ENCODE assay signal across 9 mouse cellular contexts in the genomic region with DNA sequence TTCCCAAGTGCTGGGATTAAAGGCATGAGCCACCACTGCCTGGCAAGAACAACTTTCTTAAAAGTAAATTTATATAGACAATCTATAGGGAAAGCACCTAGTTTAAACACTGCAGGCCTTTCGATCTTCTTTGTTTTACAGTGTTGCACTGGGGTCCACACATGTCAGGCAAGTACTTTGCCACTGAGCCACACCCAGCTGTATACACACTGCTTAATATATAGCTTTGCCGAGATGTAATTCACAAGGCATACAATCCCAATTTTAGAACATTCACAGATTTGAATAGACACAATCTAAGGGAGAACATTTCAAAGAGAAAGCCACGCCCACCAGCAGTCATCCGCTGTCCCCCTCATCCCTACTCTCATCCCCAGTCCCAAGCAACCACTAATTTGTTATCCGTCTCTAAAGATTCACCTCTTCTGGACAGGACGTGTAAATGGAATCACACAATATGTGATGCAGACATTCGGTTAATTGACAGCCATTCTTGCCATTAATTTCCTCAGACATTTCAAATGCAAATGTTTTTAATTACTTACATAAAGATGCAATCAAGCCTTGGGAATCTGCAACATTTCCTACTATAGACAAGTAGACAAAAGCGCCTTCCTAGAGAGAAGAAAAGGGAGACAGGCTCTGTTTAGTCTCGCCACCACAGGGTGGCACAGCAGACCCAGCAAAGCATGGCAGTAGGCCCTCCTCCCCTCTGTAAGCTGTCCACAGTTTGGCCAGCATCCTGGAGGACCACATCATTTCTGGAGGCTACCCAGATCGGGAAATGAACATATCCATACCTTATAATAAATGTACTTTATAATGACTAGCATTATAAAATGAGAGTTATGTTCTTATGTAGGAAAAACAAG. TPM values are rescaled to one million over a fixed set of nuclear protein-coding genes. Genes with fewer than 3 reads are reported as not detected.
DNase-seq lines count a peak whose midpoint lies in the region; ATAC-seq and TF ChIP-seq lines count a peak whose summit lies in the region.
"Had no signal": no experiment of that assay in that cellular context is flagged by ENCODE, and none has a peak within 500 bp of the region (broad histone marks: within the 10 kb centered on the region; RNA-seq: fewer than 3 reads in every experiment).

No protein-coding gene starts in this region.

- H3K27ac ChIP-seq in neural tube, embryonic 11.5 days (ENCODE audit: low read depth, low read length): no peak overlapping the region
- H3K27ac ChIP-seq in hindbrain, postnatal 0 days: no peak overlapping the region

- DNase-seq in heart, postnatal 4 days: peak; percentile 34
- no peak for DNase-seq in heart, adult 18-20 months
- no peak for DNase-seq in neural tube, embryonic 11.5 days (ENCODE audit: low spot score)
- DNase-seq in neural tube, embryonic 10.5 days (ENCODE audit: extremely low spot score, low spot score): no peak
- peak; percentile 76 for DNase-seq in hindbrain, postnatal 0 days (ENCODE audit: low spot score)
- no peak for DNase-seq in urinary bladder, postnatal 14 days (ENCODE audit: low spot score)
- no peak for DNase-seq in thymus, postnatal 25 days
- DNase-seq: kidney, adult 9 months had no signal

- H3K36me3 ChIP-seq in neural tube, embryonic 11.5 days (ENCODE audit: control insufficient read depth, insufficient read depth, low read length): no peaks in the 10 kb centered on the region
- no peaks in the 10 kb centered on the region for H3K36me3 ChIP-seq in hindbrain, postnatal 0 days (ENCODE audit: insufficient read depth, low read length)

- H3K9me3 ChIP-seq in neural tube, embryonic 11.5 days (ENCODE audit: control insufficient read depth, low read length): no peaks in the 10 kb centered on the region
- H3K9me3 ChIP-seq in hindbrain, postnatal 0 days (ENCODE audit: low read length): no peaks in the 10 kb centered on the region

- peak; percentile 75 for TF ChIP-seq CTCF in hindbrain, postnatal 0 days (IDR thresholded peaks at IDR 0.05; ENCODE audit: low read depth)

- WGBS in neural tube, embryonic 11.5 days: 78% methylated on average over 10 of the region's 10 CpGs
- 42% methylated on average over 10 of the region's 10 CpGs for WGBS in hindbrain, postnatal 0 days

- no peaks in the 10 kb centered on the region for H3K4me1 ChIP-seq in neural tube, embryonic 11.5 days (ENCODE audit: control insufficient read depth, insufficient read depth, low read length)
- H3K4me1 ChIP-seq in hindbrain, postnatal 0 days (ENCODE audit: insufficient read depth, low read length): no peaks in the 10 kb centered on the region

- ATAC-seq in neural tube, embryonic 11.5 days (ENCODE audit: insufficient read depth, low FRiP score, low TSS enrichment): peak; percentile 60; the same call in 1 of the 2 replicates
- peak; percentile 87 for ATAC-seq in hindbrain, postnatal 0 days
- no peak for ATAC-seq in activated CD4-positive, CD25-positive, alpha-beta regulatory T cell, adult 4 months

- H3K9ac ChIP-seq in neural tube, embryonic 11.5 days (ENCODE audit: low read length): no peak overlapping the region
- H3K9ac ChIP-seq in hindbrain, postnatal 0 days (replicated peaks; ENCODE audit: low read length): 0 out of 2 replicates have a peak overlapping the region, but pooled peaks have one; percentile 3

- H3K27me3 ChIP-seq in neural tube, embryonic 11.5 days (ENCODE audit: control insufficient read depth, insufficient read depth, low read length): no peaks in the 10 kb centered on the region
- no peaks in the 10 kb centered on the region for H3K27me3 ChIP-seq in hindbrain, postnatal 0 days (ENCODE audit: insufficient read depth, low read length)

- H3K4me3 ChIP-seq in neural tube, embryonic 11.5 days (ENCODE audit: low read depth, low read length): no peak overlapping the region
- H3K4me3 ChIP-seq in hindbrain, postnatal 0 days (ENCODE audit: low read length): no peak overlapping the region

- H3K4me2 ChIP-seq in neural tube, embryonic 11.5 days (ENCODE audit: low read depth): no peak overlapping the region
- H3K4me2 ChIP-seq in hindbrain, postnatal 0 days (ENCODE audit: low read depth, low read length): no peak overlapping the region

RNA-seq across cellular contexts. Expression of gene Ebpl, which starts 13.2 kb away (rescaled TPM):
- total RNA-seq in heart, postnatal 4 days (2021): 1 to 10 TPM; 2.0 to 2.1 TPM
- total RNA-seq in heart, adult 18-20 months (2021): 1 to 10 TPM; 1.1 to 1.7 TPM
- polyA plus RNA-seq in neural tube, embryonic 11.5 days (2014; fragmentation: Nextera tagmentation; extraction: Ambion mirVana): 8.5 and 9.2 TPM in 2 replicates
- 2.2 and 4.1 TPM in 2 replicates for total RNA-seq in hindbrain, postnatal 0 days (2014; rRNA removed)
- 11.5 and 12.0 TPM in 2 replicates for polyA plus RNA-seq in hindbrain, postnatal 0 days (2015; fragmentation: Nextera tagmentation; extraction: Ambion mirVana)
- polyA plus RNA-seq in activated CD4-positive, CD25-positive, alpha-beta regulatory T cell, adult 4 months (2017; shearing (Covaris generic)): 10 to 100 TPM in 1 of 2 experiments, 1 to 10 TPM in 1; 6.7 to 10.3 TPM

RNA-seq across cellular contexts. Expression of gene Arl11, which starts 37.5 kb away (rescaled TPM):
- under 1 TPM; 0.48 to 0.68 TPM for total RNA-seq in heart, postnatal 4 days (2021)
- total RNA-seq in heart, adult 18-20 months (2021): 1 to 10 TPM in 1 of 2 experiments, under 1 TPM in 1; 0.75 to 1.3 TPM
- 0.22 and 0.56 TPM in 2 replicates for polyA plus RNA-seq in neural tube, embryonic 11.5 days (2014; fragmentation: Nextera tagmentation; extraction: Ambion mirVana)
- 0.94 and 2.8 TPM in 2 replicates for total RNA-seq in hindbrain, postnatal 0 days (2014; rRNA removed)
- polyA plus RNA-seq in hindbrain, postnatal 0 days (2015; fragmentation: Nextera tagmentation; extraction: Ambion mirVana): 0.54 and 0.56 TPM in 2 replicates
- under 1 TPM; 0.60 to 0.65 TPM for polyA plus RNA-seq in activated CD4-positive, CD25-positive, alpha-beta regulatory T cell, adult 4 months (2017; shearing (Covaris generic))

Comparison
In these comparisons a context has a peak if more than half of its experiments do, and no peak if none do; other contexts are left out.
1. DNase-seq: peak in heart, postnatal 4 days (single experiment) and hindbrain, postnatal 0 days (single experiment); none in heart, adult 18-20 months (0 of 2), neural tube, embryonic 11.5 days (single experiment), neural tube, embryonic 10.5 days (single experiment), urinary bladder, postnatal 14 days (single experiment) and thymus, postnatal 25 days (single experiment).